Mouse (Mus musculus) ES-E14 (cell line): ENCODE data around the gene Camk1.

ENCODE experiments used
- CHD2 ChIP-seq: IDR thresholded peaks from 2 replicates; pipeline ENCODE4 v1.6.1; 2014; ENCODE audit warnings: mild to moderate bottlenecking, low read depth, low read length, inconsistent platforms
- MAFK ChIP-seq: IDR thresholded peaks from 2 replicates; pipeline ENCODE4 v1.6.1; 2014; ENCODE audit warnings: mild to moderate bottlenecking, low read depth, low read length, inconsistent platforms; ENCODE audit not compliant: insufficient read depth
- ZNF384 ChIP-seq: IDR thresholded peaks from 2 replicates; pipeline ENCODE4 v1.6.1; 2012; ENCODE audit warnings: low read depth, low read length, inconsistent platforms

DNA sequence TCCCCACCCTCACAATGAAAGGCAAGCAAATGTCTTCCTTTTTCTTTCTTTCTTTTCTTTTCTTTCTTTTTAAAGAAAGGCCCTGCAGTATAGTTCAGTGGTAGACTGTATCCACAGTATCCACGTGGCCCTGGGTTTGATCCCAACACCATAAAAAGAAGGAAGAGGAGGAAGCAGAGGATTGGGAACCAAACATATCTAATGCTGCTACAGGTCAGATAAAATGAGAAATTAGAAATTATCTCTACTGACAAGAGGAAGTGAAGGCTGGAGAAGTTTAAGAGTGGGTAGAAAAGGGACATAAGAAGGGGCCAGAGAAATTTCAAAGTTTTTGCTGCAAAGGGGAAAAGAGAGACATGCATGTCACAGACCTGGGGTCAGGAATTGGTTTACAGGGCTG lies 57.5 kb downstream of the Camk1 start:
- TF ChIP-seq CHD2 = no peak
- no peak for TF ChIP-seq MAFK
- TF ChIP-seq ZNF384 = no peak
